Mouse (Mus musculus): ENCODE results near the gene Grap. TPM values are rescaled to one million over a fixed set of nuclear protein-coding genes. Genes with fewer than 3 reads are reported as not detected.

Grap gene
- 0.06 TPM for polyA plus RNA-seq (2012; fragmentation: generic; extraction: Trizol)

DNA sequence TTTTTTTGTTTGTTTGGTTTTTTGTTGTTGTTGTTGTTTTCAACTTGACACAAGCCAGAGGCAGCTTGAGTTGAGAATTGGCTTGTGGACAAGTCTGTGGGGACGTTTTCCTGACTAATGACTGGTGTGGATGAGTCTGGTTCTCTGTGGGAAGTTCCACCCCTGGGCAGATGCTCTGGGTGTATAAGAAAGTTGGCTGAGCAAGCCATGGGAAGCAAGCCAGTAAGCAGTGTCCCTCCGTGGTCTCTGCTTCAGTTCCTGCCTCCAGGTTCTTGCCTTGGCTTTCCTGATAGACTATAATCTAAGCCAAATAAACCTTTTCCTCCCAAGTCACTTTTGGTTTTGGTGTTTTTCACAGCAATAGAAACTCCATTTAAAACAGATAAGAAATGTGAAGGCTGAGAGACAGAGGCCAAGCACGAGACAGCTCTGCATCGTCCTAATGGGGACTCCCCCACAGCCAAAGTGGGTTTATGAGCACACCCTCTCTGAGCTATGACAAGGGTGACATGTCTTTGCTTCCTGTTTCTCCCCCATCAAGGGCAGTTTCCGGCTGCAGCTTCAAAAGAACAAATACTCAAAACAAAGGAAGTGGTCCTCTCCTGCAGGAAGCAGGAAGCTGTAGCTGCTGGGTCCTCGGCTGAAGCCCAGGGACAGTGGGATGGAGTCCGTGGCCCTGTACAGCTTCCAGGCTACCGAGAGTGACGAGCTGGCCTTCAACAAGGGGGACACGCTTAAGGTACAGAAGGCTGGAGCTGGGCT lies at the start of gene Grap:
Gene Grap, plus strand, starts transcription at position 580 of the 762 bp plus-strand sequence.
- no peaks in the 10 kb centered on the region for H3K27me3 ChIP-seq (ENCODE audit: control insufficient read depth, insufficient read depth, insufficient read length)
- no peaks in the 10 kb centered on the region for H3K36me3 ChIP-seq (ENCODE audit: control insufficient read depth, insufficient read depth)
- TF ChIP-seq MAX (IDR thresholded peaks at IDR 0.05; ENCODE audit: low read depth) (no peak), E2F4 (IDR thresholded peaks at IDR 0.05; ENCODE audit: insufficient read depth) (no peak), USF1 (IDR thresholded peaks at IDR 0.05; ENCODE audit: low read depth) (no peak), SRF (IDR thresholded peaks at IDR 0.05; ENCODE audit: control insufficient read depth, insufficient read length, low read depth) (no peak), POLR2AphosphoS2 (IDR thresholded peaks at IDR 0.05; ENCODE audit: insufficient read length, low read depth) (no peak)
- H3K4me3 ChIP-seq = no peak within 1 kb of the TSS
- no peak within 1 kb of the TSS for H3K4me2 ChIP-seq (ENCODE audit: low read depth)
- H3ac ChIP-seq (ENCODE audit: control insufficient read depth, insufficient read length) = no peak within 1 kb of the TSS
- no peaks in the 10 kb centered on the region for H3K79me2 ChIP-seq (ENCODE audit: control insufficient read depth, insufficient read depth)

DNA sequence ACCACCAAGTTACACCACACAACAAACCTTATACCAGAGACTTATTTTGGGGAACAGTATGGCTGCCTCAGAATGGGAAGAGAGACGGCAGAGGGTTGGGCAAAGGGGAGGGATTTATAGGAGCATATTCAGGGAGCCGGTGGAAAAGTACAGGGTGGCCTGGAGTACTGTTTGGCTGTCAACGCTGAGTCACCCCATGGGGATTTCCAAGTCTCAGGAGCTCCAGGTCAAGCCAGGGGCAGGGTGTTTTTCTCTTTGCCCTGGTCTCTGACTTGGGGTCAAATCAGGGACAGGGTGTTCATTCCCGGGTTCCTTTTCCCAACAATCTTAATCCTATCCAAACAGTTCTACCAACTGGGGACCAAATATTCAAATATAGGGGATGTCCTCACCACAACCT lies 45.0 kb upstream of the Grap start:
- H3K4me2 ChIP-seq (ENCODE audit: low read depth) = peak overlapping the region; percentile 14
- H3K4me3 ChIP-seq = no peak overlapping the region
- H3K27me3 ChIP-seq (ENCODE audit: control insufficient read depth, insufficient read depth, insufficient read length) = no peaks in the 10 kb centered on the region
- no peaks in the 10 kb centered on the region for H3K36me3 ChIP-seq (ENCODE audit: control insufficient read depth, insufficient read depth)
- H3ac ChIP-seq (ENCODE audit: control insufficient read depth, insufficient read length) = no peak overlapping the region
- no peaks in the 10 kb centered on the region for H3K79me2 ChIP-seq (ENCODE audit: control insufficient read depth, insufficient read depth)
- TF ChIP-seq REST (IDR thresholded peaks at IDR 0.05; ENCODE audit: insufficient read depth, insufficient read length) (no peak), TCF12 (IDR thresholded peaks at IDR 0.05; ENCODE audit: insufficient read depth, poor library complexity, severe bottlenecking) (no peak), MAX (IDR thresholded peaks at IDR 0.05; ENCODE audit: low read depth) (no peak), SRF (IDR thresholded peaks at IDR 0.05; ENCODE audit: control insufficient read depth, insufficient read length, low read depth) (no peak), MYOG (IDR thresholded peaks at IDR 0.05; ENCODE audit: control insufficient read depth in 1 of 3, insufficient read depth in 1 of 3, insufficient read length in 2 of 3, low read depth in 2 of 3) (no peak), CEBPB (IDR thresholded peaks at IDR 0.05; ENCODE audit: insufficient read depth, poor library complexity, severe bottlenecking) (no peak), POLR2AphosphoS2 (IDR thresholded peaks at IDR 0.05; ENCODE audit: insufficient read length, low read depth) (no peak), USF1 (IDR thresholded peaks at IDR 0.05; ENCODE audit: low read depth) (no peak), MYOD1 (IDR thresholded peaks at IDR 0.05; ENCODE audit: control insufficient read depth in 1 of 3, insufficient read length in 2 of 3, low read depth in 2 of 3) (no peak), POLR2A (IDR thresholded peaks at IDR 0.05; ENCODE audit: insufficient read length, low read depth) (no peak), E2F4 (IDR thresholded peaks at IDR 0.05; ENCODE audit: insufficient read depth) (no peak), TCF3 (IDR thresholded peaks at IDR 0.05; ENCODE audit: insufficient read length, low read depth) (no peak)

DNA sequence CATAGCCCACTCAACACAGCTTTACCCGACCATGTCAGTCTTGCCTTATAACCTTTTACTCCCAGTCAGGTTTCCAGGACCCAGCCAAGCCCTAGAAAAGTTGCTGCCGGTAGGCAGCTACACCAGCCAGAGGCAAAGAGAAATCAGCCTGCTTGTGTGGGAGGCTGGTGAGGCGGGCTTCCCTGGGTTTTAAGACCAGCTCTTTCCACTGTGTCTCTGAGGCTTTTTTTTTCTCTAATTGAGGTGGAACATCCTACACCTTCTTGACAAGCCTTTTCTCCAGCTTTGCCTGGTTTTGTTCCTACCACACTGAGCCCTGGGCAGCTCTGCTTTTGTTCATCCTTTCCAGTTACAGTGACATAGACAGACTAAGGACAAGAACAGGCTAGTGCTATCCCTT lies 41.9 kb upstream of the Grap start:
- H3K36me3 ChIP-seq (ENCODE audit: control insufficient read depth, insufficient read depth) = no peaks in the 10 kb centered on the region
- no peaks in the 10 kb centered on the region for H3K27me3 ChIP-seq (ENCODE audit: control insufficient read depth, insufficient read depth, insufficient read length)
- no peak overlapping the region for H3K4me2 ChIP-seq (ENCODE audit: low read depth)
- TF ChIP-seq POLR2A (IDR thresholded peaks at IDR 0.05; ENCODE audit: insufficient read length, low read depth) = no peak
- no peak for TF ChIP-seq TCF3 (IDR thresholded peaks at IDR 0.05; ENCODE audit: insufficient read length, low read depth)
- no peak for TF ChIP-seq CEBPB (IDR thresholded peaks at IDR 0.05; ENCODE audit: insufficient read depth, poor library complexity, severe bottlenecking)
- no peak for TF ChIP-seq SRF (IDR thresholded peaks at IDR 0.05; ENCODE audit: control insufficient read depth, insufficient read length, low read depth)
- TF ChIP-seq POLR2AphosphoS2 (IDR thresholded peaks at IDR 0.05; ENCODE audit: insufficient read length, low read depth) = no peak
- TF ChIP-seq USF1 (IDR thresholded peaks at IDR 0.05; ENCODE audit: low read depth) = no peak
- no peak for TF ChIP-seq REST (IDR thresholded peaks at IDR 0.05; ENCODE audit: insufficient read depth, insufficient read length)
- no peak for TF ChIP-seq TCF12 (IDR thresholded peaks at IDR 0.05; ENCODE audit: insufficient read depth, poor library complexity, severe bottlenecking)
- TF ChIP-seq E2F4 (IDR thresholded peaks at IDR 0.05; ENCODE audit: insufficient read depth) = no peak
- no peak for TF ChIP-seq MYOG (IDR thresholded peaks at IDR 0.05; ENCODE audit: control insufficient read depth in 1 of 3, insufficient read depth in 1 of 3, insufficient read length in 2 of 3, low read depth in 2 of 3)
- H3K79me2 ChIP-seq (ENCODE audit: control insufficient read depth, insufficient read depth) = no peaks in the 10 kb centered on the region
- no peak overlapping the region for H3K4me3 ChIP-seq
- H3ac ChIP-seq (ENCODE audit: control insufficient read depth, insufficient read length) = no peak overlapping the region

DNA sequence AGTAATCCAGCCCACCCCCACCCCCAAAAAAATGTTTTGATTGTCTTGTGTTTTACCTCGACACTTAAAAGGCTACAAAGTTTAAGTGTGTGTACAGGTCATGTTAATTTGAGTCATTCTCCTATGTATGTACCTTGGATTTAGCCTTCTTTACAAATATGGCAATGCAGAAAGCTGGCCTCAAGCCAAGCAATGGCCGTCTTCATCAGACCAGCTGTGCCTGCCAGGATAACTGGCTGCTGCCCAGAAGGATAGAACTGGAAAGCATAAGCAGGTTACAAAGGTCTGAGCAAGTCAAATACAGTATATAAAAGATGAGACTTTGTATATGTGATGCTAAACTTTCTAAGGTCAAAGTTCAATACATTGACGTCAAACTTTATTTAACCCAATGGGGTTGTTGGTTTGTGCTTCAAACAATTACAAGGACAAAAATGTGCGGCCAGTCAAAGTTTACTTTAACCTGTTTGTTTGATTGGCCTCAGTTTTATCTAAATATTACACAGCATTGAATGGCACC lies 40.9 kb upstream of the Grap start:
- Histone ChIP-seq H3K4me2 (ENCODE audit: low read depth) (no peak overlapping the region), H3K27me3 (ENCODE audit: control insufficient read depth, insufficient read depth, insufficient read length) (no peaks in the 10 kb centered on the region), H3K4me3 (no peak overlapping the region), H3K79me2 (ENCODE audit: control insufficient read depth, insufficient read depth) (no peaks in the 10 kb centered on the region), H3K36me3 (ENCODE audit: control insufficient read depth, insufficient read depth) (no peaks in the 10 kb centered on the region), H3ac (ENCODE audit: control insufficient read depth, insufficient read length) (no peak overlapping the region)
- TF ChIP-seq USF1 (IDR thresholded peaks at IDR 0.05; ENCODE audit: low read depth) (no peak), POLR2AphosphoS2 (IDR thresholded peaks at IDR 0.05; ENCODE audit: insufficient read length, low read depth) (no peak), CEBPB (IDR thresholded peaks at IDR 0.05; ENCODE audit: insufficient read depth, poor library complexity, severe bottlenecking) (no peak), REST (IDR thresholded peaks at IDR 0.05; ENCODE audit: insufficient read depth, insufficient read length) (no peak), E2F4 (IDR thresholded peaks at IDR 0.05; ENCODE audit: insufficient read depth) (no peak), MYOD1 (IDR thresholded peaks at IDR 0.05; ENCODE audit: control insufficient read depth in 1 of 3, insufficient read length in 2 of 3, low read depth in 2 of 3) (no peak), SRF (IDR thresholded peaks at IDR 0.05; ENCODE audit: control insufficient read depth, insufficient read length, low read depth) (no peak), MAX (IDR thresholded peaks at IDR 0.05; ENCODE audit: low read depth) (no peak), TCF12 (IDR thresholded peaks at IDR 0.05; ENCODE audit: insufficient read depth, poor library complexity, severe bottlenecking) (no peak), TCF3 (IDR thresholded peaks at IDR 0.05; ENCODE audit: insufficient read length, low read depth) (no peak), POLR2A (IDR thresholded peaks at IDR 0.05; ENCODE audit: insufficient read length, low read depth) (no peak), MYOG (IDR thresholded peaks at IDR 0.05; ENCODE audit: control insufficient read depth in 1 of 3, insufficient read depth in 1 of 3, insufficient read length in 2 of 3, low read depth in 2 of 3) (no peak)

Data from myocyte (in vitro differentiated cells).